Mouse (Mus musculus) cerebellum, adult (tissue): ENCODE measurements around the gene 2010111I01Rik.

Experiments used
- ATAC-seq: cut with Nextera tagmentation; 2 replicates; pipeline ENCODE4 v1.9.2; 2017; ENCODE audit warnings: mild to moderate bottlenecking, moderate library complexity, mixed read lengths; ENCODE audit not compliant: insufficient number of reproducible peaks, low FRiP score, low TSS enrichment

The 2010111I01Rik gene

DNA sequence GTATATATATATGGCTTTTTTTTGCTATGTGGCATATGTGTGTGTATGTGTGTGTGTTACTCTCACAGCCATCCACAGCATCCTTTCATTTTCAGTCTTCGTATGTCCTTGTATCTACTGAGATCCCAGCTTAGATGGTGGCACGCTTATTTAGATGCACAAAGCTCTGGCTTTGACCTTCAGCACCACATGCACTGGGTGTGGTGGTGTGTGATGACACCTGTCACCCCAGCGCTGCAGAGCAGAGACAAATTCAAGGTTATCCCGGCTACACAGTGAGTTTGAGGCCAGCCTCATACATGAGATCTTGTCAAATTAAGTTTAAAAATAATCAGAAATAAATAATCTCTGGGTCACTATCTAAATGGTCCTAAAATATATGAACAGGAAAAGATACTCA, 391.4 kb downstream of the 2010111I01Rik start:
- no peak for ATAC-seq

DNA sequence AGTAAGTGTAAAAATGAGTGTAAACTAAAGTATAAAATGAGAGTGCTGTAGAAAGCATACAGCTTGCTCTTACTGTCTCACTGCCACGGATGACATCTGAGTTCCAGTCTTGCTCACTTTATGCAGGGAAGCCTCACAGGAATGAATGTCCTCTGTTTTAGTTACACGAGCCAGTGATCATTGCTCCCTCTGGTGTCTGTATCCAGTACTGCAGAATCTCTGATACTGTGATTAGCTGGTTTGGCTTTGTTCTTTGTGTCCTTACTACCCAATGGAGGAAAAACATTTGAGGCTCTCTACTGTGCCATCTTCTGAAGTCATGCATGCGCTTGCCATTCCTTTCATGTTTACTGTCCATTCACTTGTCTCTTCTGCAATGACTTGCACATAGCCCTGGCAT, 391.9 kb downstream of the 2010111I01Rik start:
- ATAC-seq, result 0 out of 2 replicates have a peak, but pooled peaks have one; percentile 66

DNA sequence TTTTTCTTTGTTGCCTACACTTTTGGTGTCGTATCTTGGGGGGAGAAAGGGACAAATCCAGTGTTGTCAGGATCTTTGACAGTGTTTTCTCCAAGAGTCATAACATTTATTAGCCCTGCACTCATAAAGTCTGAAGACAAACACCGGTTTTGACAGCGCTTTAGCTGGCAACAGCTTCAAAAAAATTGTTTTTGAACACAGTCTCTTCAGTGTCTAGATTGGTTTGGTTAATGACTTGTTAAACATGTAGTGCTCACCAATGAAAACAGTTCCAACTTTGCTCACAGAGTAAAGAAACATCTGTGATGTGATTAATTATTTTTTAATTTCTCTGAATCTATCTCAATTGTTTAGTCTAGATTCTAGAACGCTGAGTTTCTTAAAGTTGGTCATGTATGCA, 394.7 kb downstream of the 2010111I01Rik start:
- no peak for ATAC-seq

DNA sequence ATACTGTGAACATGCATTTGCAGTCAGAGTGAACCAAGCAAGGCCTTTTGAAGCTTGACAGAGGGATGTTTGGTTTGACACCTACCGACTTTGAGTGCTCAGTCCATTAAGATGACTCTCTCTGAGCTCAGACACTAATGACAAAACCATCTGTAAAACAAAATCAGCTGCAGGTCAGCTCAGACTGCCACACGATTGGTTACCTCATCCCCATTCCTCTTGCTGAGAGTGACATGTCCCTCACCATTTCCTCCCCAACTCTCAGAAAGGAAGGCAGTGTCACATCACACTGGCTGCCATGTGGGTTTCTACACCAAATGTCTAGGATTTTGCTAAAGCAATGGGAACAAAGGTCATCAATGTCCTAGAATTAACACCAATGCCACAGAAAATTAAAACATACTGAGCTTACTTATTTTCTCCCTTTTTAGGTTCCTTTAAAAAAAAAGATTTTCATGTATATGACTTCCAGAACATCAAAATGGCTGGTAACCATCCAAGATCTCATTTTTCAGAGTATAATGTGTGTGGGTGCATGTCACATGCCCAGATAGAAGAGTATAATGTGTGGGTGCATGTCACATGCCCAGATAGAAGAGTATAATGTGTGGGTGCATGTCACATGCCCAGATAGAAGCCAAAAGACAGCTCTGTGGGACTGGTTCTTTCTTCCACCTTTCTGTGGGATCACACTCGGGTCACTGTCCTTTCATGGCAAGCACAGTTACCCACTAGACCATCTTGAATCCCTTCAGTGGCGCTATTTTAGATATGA, 395.6 kb downstream of the 2010111I01Rik start:
- ATAC-seq, result no peak

DNA sequence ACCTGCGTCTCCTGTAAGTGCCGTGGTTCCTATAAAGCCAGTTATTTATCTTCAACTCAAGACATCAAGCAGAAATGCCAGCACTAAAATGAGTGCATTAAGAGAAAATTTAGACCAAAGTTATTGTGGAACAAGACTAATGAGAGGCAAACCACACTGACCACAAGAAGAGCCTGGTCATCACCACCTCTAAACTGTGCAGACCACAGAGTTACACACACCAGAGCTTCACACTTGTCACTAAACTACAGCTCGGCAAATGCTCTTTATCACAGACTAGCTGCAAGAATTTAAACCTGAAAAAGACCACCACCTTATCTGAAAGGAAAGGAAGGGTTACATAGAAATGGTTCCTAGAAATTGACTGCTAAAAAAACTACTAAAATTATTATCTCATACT, 397.1 kb downstream of the 2010111I01Rik start:
- ATAC-seq, result no peak

DNA sequence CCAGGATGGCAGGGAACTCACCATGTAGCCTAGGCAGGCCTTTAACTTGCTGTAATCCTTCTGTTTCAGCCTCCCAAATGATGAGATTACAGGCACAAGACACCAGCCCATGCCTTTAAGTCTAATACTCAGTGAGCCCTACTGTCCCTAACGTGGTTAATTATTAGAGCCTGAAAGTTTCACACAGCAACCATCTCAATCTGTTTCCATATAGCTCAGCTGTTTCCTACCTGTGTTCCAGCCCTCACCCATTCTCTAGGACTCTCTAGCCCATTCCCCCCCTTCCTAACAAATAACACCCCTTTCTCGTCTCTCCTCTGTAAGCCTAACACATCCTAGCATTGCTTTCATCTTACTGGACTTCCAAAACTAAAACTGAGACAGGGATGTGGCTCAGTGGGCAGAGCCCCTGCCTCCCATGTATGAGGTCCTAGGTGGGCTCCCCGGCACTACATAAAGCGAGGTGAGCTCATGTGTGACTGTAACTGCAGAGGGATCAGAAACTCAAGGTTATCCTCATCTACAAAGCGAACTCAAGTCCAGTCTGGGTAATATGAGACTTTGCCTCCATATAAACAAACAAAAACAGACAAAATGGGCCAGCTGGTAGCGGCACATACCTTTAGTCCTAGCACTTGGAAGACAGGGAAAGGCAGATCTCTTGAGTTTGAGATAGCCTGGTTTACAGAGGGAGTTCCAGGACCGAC, 408.9 kb downstream of the 2010111I01Rik start:
- no peak for ATAC-seq
